Mouse (Mus musculus) layer of hippocampus, adult 9-11 months (tissue): ENCODE data around the gene Gemin2.
A peak's percentile ranks its signal among the peaks of the same experiment; 100 is the strongest.

Experiments
- DNase-seq: peaks from one replicate; pipeline ENCODE4 v3.0.0; 2022

Gene Gemin2

GRCm38 (mm10) chr12:59060322-59060721 is 47.1 kb downstream of the Gemin2 start:
- DNase-seq: no peak

GRCm38 (mm10) chr12:59060993-59061595 is 47.9 kb downstream of the Gemin2 start, which contains the start of gene Trappc6b:
Trappc6b (minus strand) TSS chr12:59061472.
- DNase-seq: peak; percentile 84

DNA sequence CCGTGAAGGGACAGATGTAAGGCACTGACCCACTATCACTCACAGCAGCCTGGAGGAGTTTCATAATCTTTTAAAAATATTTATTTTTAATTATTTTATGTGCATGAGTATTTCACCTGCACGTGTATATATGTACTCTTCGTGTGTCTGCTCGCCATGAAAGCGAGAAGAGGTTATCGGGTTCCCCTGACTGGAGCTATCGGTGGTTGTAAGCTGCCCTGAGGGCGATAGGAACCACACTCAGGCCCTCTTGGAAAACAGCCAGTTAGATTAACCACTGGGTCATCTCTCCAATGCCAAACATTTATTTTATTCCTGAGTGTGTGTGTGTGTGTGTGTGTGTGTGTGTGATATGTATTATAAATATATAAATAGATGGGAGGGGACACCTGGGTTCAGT is 51.6 kb downstream of the Gemin2 start:
- no peak for DNase-seq

DNA sequence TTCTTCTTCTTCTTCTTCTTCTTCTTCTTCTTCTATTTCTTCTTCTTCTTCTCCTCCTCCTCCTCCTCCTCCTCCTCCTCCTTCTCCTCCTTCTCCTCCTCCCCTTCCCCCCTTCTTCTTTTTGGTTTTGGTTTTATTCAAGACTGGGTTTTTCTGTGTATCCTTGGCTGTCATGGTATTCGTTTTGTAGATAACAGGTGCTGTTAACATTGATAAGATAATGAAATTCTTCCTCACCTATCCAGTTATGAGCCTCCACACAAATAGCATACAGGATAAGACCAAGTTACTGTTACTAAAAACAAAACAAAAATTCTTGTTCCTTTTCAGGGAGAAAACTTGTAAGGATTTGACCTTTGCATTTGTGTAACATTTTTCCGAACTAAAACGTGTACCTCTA is 52.6 kb downstream of the Gemin2 start:
- no peak for DNase-seq

- DNase-seq: peak; percentile 98
Observed at GRCm38 (mm10) chr12:59066448-59067077, 53.4 kb downstream of the Gemin2 start, which contains the start of gene Pnn. Pnn (plus strand) TSS chr12:59066884.

GRCm38 (mm10) chr12:59067095-59067494 is 53.9 kb downstream of the Gemin2 start:
- no peak for DNase-seq

GRCm38 (mm10) chr12:59068791-59069190 is 55.6 kb downstream of the Gemin2 start:
- DNase-seq: no peak

DNA sequence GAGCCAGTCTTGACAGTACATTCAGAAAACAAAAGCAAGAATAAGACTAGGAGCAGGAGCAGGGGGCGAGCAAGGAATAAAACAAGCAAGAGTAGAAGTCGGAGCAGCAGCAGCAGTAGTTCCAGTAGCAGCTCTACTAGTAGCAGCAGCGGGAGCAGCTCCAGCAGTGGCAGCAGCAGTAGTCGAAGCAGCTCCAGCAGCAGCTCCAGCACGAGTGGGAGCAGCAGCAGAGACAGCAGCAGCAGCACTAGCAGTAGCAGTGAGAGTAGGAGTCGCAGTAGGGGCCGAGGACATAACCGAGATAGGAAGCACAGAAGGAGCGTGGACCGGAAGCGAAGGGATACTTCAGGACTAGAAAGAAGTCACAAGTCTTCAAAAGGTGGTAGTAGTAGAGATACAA is 59.1 kb downstream of the Gemin2 start:
- no peak for DNase-seq

- no peak for DNase-seq
Observed at GRCm38 (mm10) chr12:59074052-59074451, 60.9 kb downstream of the Gemin2 start.

- no peak for DNase-seq
Observed at GRCm38 (mm10) chr12:59076996-59077395, 63.8 kb downstream of the Gemin2 start.

DNA sequence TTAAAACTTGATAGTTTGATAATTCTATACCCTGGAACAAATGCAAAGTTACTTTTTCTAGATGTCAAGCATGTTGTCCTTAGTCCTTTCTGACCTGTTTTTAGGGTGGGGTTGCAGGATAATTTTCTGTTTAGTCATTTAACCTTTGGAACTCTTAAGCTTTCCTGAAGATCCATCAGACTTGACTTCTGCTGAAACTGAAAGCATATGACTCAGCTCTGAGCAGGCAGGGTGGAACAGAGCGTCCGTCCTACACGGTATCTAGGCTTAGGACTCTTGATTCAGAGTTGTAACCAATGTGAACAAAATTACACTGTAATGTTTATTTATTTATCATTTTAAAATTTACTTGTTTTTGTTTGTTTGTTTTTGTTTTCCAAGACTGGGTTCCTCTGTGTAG is 64.7 kb downstream of the Gemin2 start:
- DNase-seq: no peak
